ENCODE assay signal across 8 mouse cellular contexts in the genomic region with DNA sequence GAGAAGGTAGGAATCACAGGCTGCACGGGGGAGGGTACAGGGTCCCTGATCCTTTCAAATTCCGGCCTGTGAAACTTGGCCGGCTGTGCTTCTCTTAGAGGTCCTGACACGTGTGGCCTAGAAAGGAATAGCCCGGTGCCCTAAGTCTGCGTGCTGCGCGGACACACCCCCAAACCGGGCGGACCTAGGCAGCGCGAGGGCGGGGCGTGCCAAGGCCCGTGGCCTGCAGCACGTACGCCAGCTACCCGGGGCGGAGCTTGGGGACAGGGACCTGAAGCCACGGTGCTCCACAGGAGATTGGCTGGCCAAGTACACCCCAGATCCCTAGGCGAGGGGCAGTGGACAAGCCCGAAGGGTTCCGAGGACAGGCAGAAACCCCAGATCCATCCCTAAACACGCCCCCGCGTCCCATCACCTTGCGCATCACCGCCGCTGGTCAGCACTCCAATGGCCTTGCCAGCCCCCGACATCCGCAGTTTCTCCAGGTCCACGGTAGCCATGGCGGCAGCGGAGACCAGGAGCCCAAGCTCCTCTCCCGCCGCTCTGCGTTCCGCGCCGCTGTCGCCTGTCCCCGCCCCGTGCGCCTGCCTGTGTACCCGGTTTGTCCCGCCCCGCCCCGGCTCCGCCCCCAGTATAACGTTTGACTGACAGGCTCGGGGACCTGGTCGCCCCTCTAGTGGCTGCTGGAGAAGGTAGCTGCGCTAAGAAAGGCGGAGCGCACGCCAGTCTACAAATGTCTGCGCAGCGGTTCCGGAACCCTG. TPM values are rescaled to one million over a fixed set of nuclear protein-coding genes. Genes with fewer than 3 reads are reported as not detected.
DNase-seq lines count a peak whose midpoint lies in the region; ATAC-seq and TF ChIP-seq lines count a peak whose summit lies in the region.

No protein-coding gene starts in this region.

- peak; percentile 94 for DNase-seq in c-Kit-positive CD71-positive TER-119-positive erythroid progenitor cells, embryonic 14.5 days (ENCODE audit: low spot score)
- DNase-seq in heart, postnatal 14 days = peak; percentile 95 to 96
- peak; percentile 93 for DNase-seq in layer of hippocampus, adult 11-12 months (ENCODE audit: low spot score)
- peak; percentile 95 to 98 for DNase-seq in lung, adult 18-20 months
- DNase-seq in testis, postnatal 14 days (ENCODE audit: low spot score) = peak; percentile 86

- H3K9me3 ChIP-seq in E14TG2a.4 (ENCODE audit: low read length) = peaks cover 20% of the 10 kb centered on the region
- H3K9me3 ChIP-seq in forebrain, embryonic 13.5 days (replicated peaks) = no peaks in the 10 kb centered on the region
- H3K9me3 ChIP-seq in neural tube, embryonic 15.5 days (replicated peaks) = no peaks in the 10 kb centered on the region

- ATAC-seq in forebrain, embryonic 13.5 days = peak; percentile 97
- ATAC-seq in neural tube, embryonic 15.5 days (ENCODE audit: low FRiP score) = peak; percentile 97

- H3K4me1 ChIP-seq in E14TG2a.4 (replicated peaks; ENCODE audit: low read depth, low read length) = peaks cover 64% of the 10 kb centered on the region
- peaks cover 41% of the 10 kb centered on the region for H3K4me1 ChIP-seq in forebrain, embryonic 13.5 days
- H3K4me1 ChIP-seq in neural tube, embryonic 15.5 days = peaks cover 43% of the 10 kb centered on the region

- H3K27me3 ChIP-seq in E14TG2a.4 (ENCODE audit: insufficient read depth, low read length) = no peaks in the 10 kb centered on the region
- no peaks in the 10 kb centered on the region for H3K27me3 ChIP-seq in forebrain, embryonic 13.5 days
- no peaks in the 10 kb centered on the region for H3K27me3 ChIP-seq in neural tube, embryonic 15.5 days (replicated peaks)

- WGBS in forebrain, embryonic 13.5 days = under 1% methylated on average over 59 of the region's 59 CpGs
- WGBS in neural tube, embryonic 15.5 days = under 1% methylated on average over 59 of the region's 59 CpGs

- intact Hi-C loops in heart, postnatal 14 days (cut with DNase I) = loop anchor here (2.0 kb wide), 1 partner anchor 25 kb away; no protein-coding TSS in a partner anchor

- peak overlapping the region; percentile 87 for H3K9ac ChIP-seq in forebrain, embryonic 13.5 days
- peak overlapping the region; percentile 94 for H3K9ac ChIP-seq in neural tube, embryonic 15.5 days (replicated peaks)

- peak overlapping the region; percentile 75 for H3K4me2 ChIP-seq in forebrain, embryonic 13.5 days
- peak overlapping the region; percentile 81 for H3K4me2 ChIP-seq in neural tube, embryonic 15.5 days

- peaks cover 45% of the 10 kb centered on the region for H3K36me3 ChIP-seq in E14TG2a.4 (ENCODE audit: insufficient read depth, low read length)
- peaks cover 17% of the 10 kb centered on the region for H3K36me3 ChIP-seq in forebrain, embryonic 13.5 days (ENCODE audit: poor library complexity, severe bottlenecking)
- H3K36me3 ChIP-seq in neural tube, embryonic 15.5 days = peaks cover 4% of the 10 kb centered on the region; the same call in 1 of the 2 replicates

- H3K27ac ChIP-seq in forebrain, embryonic 13.5 days = peak overlapping the region; percentile 91
- peak overlapping the region; percentile 96 for H3K27ac ChIP-seq in neural tube, embryonic 15.5 days (replicated peaks)

- 0 out of 2 replicates have a peak, but pooled peaks have one; percentile 3 for TF ChIP-seq CTCF in E14TG2a.4 (conservative IDR thresholded peaks at IDR 0.05; ENCODE audit: low read length)

- H3K4me3 ChIP-seq in E14TG2a.4 (replicated peaks; ENCODE audit: low read length) = peak overlapping the region; percentile 95
- H3K4me3 ChIP-seq in forebrain, embryonic 13.5 days = peak overlapping the region; percentile 73
- peak overlapping the region; percentile 88 for H3K4me3 ChIP-seq in neural tube, embryonic 15.5 days (replicated peaks)

RNA-seq across cellular contexts. Expression of a gene that starts 0.5 kb away (rescaled TPM):
- polyA plus RNA-seq in forebrain, embryonic 13.5 days (2015; fragmentation: Nextera tagmentation; extraction: Ambion mirVana) = 98.0 and 114 TPM in 2 replicates
- total RNA-seq in heart, postnatal 14 days (2021) = 100 to 1,000 TPM; 104 to 107 TPM
- 112 and 133 TPM in 2 replicates for polyA plus RNA-seq in neural tube, embryonic 15.5 days (2015; fragmentation: Nextera tagmentation; extraction: Ambion mirVana)

RNA-seq across cellular contexts. Expression of a gene that starts 31.0 kb away (rescaled TPM):
- polyA plus RNA-seq in forebrain, embryonic 13.5 days (2015; fragmentation: Nextera tagmentation; extraction: Ambion mirVana) = 26.7 and 36.1 TPM in 2 replicates
- total RNA-seq in heart, postnatal 14 days (2021) = 10 to 100 TPM in 1 of 2 experiments, 1 to 10 TPM in 1; 8.1 to 10.2 TPM
- 48.5 and 51.5 TPM in 2 replicates for polyA plus RNA-seq in neural tube, embryonic 15.5 days (2015; fragmentation: Nextera tagmentation; extraction: Ambion mirVana)

RNA-seq across cellular contexts. Expression of a gene that starts 32.4 kb away (rescaled TPM):
- not detected in 2 replicates for polyA plus RNA-seq in forebrain, embryonic 13.5 days (2015; fragmentation: Nextera tagmentation; extraction: Ambion mirVana)
- total RNA-seq in heart, postnatal 14 days (2021) = not detected
- 0.09 TPM in 1 of 2 replicates, not detected in the other for polyA plus RNA-seq in neural tube, embryonic 15.5 days (2015; fragmentation: Nextera tagmentation; extraction: Ambion mirVana)

RNA-seq across cellular contexts. Expression of a gene that starts 34.0 kb away (rescaled TPM):
- 0.18 TPM in 1 of 2 replicates, not detected in the other for polyA plus RNA-seq in forebrain, embryonic 13.5 days (2015; fragmentation: Nextera tagmentation; extraction: Ambion mirVana)
- under 1 TPM in 1 of 2 experiments, not detected in 1; 0.12 TPM for total RNA-seq in heart, postnatal 14 days (2021)
- 0.18 and 2.5 TPM in 2 replicates for polyA plus RNA-seq in neural tube, embryonic 15.5 days (2015; fragmentation: Nextera tagmentation; extraction: Ambion mirVana)

RNA-seq across cellular contexts. Expression of a gene that starts 39.0 kb away (rescaled TPM):
- 1.4 and 1.6 TPM in 2 replicates for polyA plus RNA-seq in forebrain, embryonic 13.5 days (2015; fragmentation: Nextera tagmentation; extraction: Ambion mirVana)
- total RNA-seq in heart, postnatal 14 days (2021) = 1 to 10 TPM in 1 of 2 experiments, under 1 TPM in 1; 0.34 to 1.5 TPM
- polyA plus RNA-seq in neural tube, embryonic 15.5 days (2015; fragmentation: Nextera tagmentation; extraction: Ambion mirVana) = 8.1 and 9.5 TPM in 2 replicates

Comparison
In these comparisons a context has a peak if more than half of its experiments do, and no peak if none do; other contexts are left out.
1. Peak in every context shown above with its lines: DNase-seq, ATAC-seq, H3K4me3 ChIP-seq and H3K27ac ChIP-seq.